In the genomic region with DNA sequence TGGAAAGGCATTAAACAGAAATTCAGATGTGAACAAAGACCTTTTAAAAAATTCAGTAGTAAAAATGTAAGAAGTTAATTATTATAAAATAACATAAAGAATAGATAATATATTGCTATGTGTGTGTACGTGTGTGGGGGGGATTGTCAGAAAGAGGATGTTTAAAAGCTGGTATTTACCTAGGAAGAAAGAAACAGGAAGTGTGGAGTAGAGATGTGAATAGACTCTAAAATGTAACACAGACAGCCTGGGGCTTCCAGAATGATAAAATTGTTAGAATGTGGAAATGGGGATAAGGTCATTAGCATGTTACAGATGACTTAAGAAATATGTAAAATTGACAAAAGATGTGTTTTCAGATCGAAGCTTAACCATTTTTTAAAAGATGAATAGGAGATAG, we compare ENCODE assay signal across 26 mouse cellular contexts. TPM values are rescaled to one million over a fixed set of nuclear protein-coding genes. Genes with fewer than 3 reads are reported as not detected.
"Had no signal": no experiment of that assay in that cellular context is flagged by ENCODE, and none has a peak within 500 bp of the region (broad histone marks: within the 10 kb centered on the region; RNA-seq: fewer than 3 reads in every experiment).

No protein-coding gene starts in this region.

- DNase-seq: gastrocnemius, postnatal 14 days; gastrocnemius, postnatal 36 days; heart, adult 18-20 months; heart, postnatal 14 days; heart, postnatal 36 days; kidney, adult 11 months; kidney, adult 2 months; kidney, adult 9 months; kidney, postnatal 14 days; kidney, postnatal 36 days; liver; liver, embryonic 13.5 days had no signal

- H3K9ac ChIP-seq: heart, embryonic 13.5 days; heart, embryonic 15.5 days; hindbrain, embryonic 13.5 days; hindbrain, embryonic 15.5 days; kidney, embryonic 15.5 days; limb, embryonic 12.5 days; liver, embryonic 13.5 days had no signal

- H3K4me3 ChIP-seq: heart, embryonic 13.5 days; heart, embryonic 15.5 days; hindbrain, embryonic 13.5 days; hindbrain, embryonic 15.5 days; kidney, embryonic 15.5 days; layer of hippocampus, adult 2 months; left cerebral cortex, adult 2 months; limb, embryonic 10.5 days; limb, embryonic 12.5 days; liver, embryonic 13.5 days had no signal

- ATAC-seq: hindbrain, postnatal 0 days; intestine, embryonic 16.5 days had no signal

- H3K4me1 ChIP-seq: heart, embryonic 13.5 days; heart, embryonic 15.5 days; hindbrain, embryonic 13.5 days; hindbrain, embryonic 15.5 days; kidney, embryonic 15.5 days; limb, embryonic 10.5 days; limb, embryonic 12.5 days; liver, embryonic 13.5 days had no signal

- H3K27ac ChIP-seq: heart, embryonic 13.5 days; heart, embryonic 15.5 days; hindbrain, embryonic 13.5 days; hindbrain, embryonic 15.5 days; hindbrain, postnatal 0 days; kidney, embryonic 15.5 days; kidney, postnatal 0 days; layer of hippocampus, adult 2 months; left cerebral cortex, adult 2 months; limb, embryonic 10.5 days; limb, embryonic 12.5 days; liver, embryonic 13.5 days had no signal

- H3K36me3 ChIP-seq: heart, embryonic 13.5 days; heart, embryonic 15.5 days; hindbrain, embryonic 13.5 days; hindbrain, embryonic 15.5 days; kidney, embryonic 15.5 days; limb, embryonic 10.5 days; limb, embryonic 12.5 days; liver, embryonic 13.5 days had no signal

- H3K27me3 ChIP-seq: heart, embryonic 13.5 days; heart, embryonic 15.5 days; hindbrain, embryonic 13.5 days; hindbrain, embryonic 15.5 days; kidney, embryonic 15.5 days; limb, embryonic 12.5 days; liver, embryonic 13.5 days had no signal

RNA-seq across cellular contexts. Expression of gene Adgb, which starts 12.0 kb away (rescaled TPM):
- total RNA-seq: gastrocnemius, adult 8-10 months; hematopoietic stem cell, adult 5-6 weeks had no signal
